Mouse (Mus musculus) megakaryocyte progenitor cell, adult 5-6 weeks (primary cell): ENCODE data around the gene Stox2. TPM values are rescaled to one million over a fixed set of nuclear protein-coding genes. Genes with fewer than 3 reads are reported as not detected.

ENCODE experiments used
- ATAC-seq: replicated peaks from 2 replicates; pipeline ENCODE4 v1.8.0; 2016; ENCODE audit warnings: mild to moderate bottlenecking, moderate TSS enrichment, inconsistent platforms; ENCODE audit not compliant: poor library complexity
- total RNA-seq, 2 experiments: library from RNA; stranded (forward) in 1 of 2; stranded (reverse) in 1 of 2; fragments of 157-497, 149-512 nt in 1 of 2; fragments of 200-1000 nt in 1 of 2; gene quantifications; 2 replicates each; pipeline versions ENCODE4 v1.2.3 to v1.2.4; 2015 to 2017

Stox2 gene
- total RNA-seq, 2 experiments from 2014 or later = 0.67 to 1.7 TPM

GRCm38 (mm10) chr8:47306372-47306771 is 139.8 kb downstream of the Stox2 start:
- ATAC-seq = no peak

DNA sequence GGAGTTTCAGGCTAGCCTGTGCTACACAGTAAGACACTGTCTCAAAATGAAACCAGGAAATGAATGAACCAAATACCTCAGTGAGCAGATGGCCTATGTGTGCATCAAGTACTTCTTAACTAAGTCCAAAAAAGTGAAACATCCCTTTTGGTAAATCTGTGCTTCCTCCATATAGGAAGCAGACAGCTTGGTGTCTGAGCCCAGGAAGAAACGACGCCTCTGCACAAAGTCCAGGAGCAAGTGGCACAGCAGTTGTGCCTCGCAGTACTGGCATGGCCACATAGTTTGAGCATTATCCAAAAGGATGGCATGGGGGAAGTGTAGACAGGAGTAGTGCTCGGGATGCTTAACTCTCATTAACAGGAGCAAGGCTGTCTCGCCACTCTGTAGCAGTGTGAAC is 140.3 kb downstream of the Stox2 start:
- ATAC-seq = no peak

DNA sequence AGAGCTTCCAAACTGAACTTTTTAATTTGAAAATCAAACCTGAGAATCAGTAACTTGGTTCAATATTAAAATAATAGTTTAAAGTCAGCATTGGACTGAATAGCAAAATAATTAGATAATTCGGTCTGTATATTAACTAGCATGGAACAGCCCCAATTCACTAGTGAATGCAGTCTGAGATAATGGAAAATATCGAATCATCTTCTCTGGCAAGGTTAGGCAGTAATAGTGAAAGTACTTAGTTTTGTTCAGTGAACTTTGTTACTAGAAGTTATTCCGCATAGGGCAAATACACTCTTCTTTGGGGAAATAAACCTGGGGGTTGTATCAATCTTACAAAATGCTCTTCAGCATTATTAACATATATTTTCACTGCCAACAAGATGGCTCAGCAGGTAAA is 147.7 kb downstream of the Stox2 start:
- no peak for ATAC-seq

- no peak for ATAC-seq
These were observed 156.5 kb downstream of the Stox2 start for GRCm38 (mm10) chr8:47289641-47290040.

DNA sequence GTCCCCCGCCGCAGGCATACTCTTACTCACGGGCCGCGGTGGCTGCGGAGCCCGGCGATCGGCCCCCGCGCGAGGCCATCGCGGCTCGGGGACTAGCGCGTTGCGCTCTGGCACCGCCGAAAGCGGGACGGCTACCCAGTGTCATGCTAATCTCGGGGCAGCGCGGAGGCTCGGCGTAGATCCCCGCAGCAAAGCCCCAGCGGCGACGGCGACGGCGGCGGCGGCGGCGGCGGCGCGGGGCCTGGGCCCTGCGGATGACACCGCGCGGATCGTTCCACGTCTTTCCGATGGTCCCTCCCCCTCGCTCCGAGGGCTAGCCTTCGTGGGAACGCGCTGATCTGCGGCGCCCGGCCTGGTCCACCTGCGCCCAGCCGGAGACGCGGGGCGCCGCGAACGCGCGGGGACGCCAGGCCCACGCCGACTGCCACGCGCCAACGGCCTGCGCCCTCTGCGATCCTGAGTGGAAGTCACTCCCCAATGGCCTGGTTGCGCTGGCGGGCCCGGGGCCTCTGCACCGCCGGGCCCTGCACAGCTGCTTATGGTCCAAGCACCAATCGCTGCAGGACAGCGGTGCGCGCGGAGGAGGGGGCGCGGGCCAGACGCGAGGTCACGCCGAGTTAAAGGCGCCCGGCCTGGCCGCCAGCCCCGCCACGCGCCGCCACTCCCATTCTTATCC is 157.2 kb downstream of the Stox2 start:
- no peak for ATAC-seq

- ATAC-seq = 0 out of 2 replicates have a peak, but pooled peaks have one; percentile 20
These were observed 157.9 kb downstream of the Stox2 start for GRCm38 (mm10) chr8:47288131-47288865.

- ATAC-seq = 0 out of 2 replicates have a peak, but pooled peaks have one; percentile 20
These were observed 158.5 kb downstream of the Stox2 start for GRCm38 (mm10) chr8:47287641-47288130.

- no peak for ATAC-seq
These were observed 159.0 kb downstream of the Stox2 start for GRCm38 (mm10) chr8:47287201-47287621.

DNA sequence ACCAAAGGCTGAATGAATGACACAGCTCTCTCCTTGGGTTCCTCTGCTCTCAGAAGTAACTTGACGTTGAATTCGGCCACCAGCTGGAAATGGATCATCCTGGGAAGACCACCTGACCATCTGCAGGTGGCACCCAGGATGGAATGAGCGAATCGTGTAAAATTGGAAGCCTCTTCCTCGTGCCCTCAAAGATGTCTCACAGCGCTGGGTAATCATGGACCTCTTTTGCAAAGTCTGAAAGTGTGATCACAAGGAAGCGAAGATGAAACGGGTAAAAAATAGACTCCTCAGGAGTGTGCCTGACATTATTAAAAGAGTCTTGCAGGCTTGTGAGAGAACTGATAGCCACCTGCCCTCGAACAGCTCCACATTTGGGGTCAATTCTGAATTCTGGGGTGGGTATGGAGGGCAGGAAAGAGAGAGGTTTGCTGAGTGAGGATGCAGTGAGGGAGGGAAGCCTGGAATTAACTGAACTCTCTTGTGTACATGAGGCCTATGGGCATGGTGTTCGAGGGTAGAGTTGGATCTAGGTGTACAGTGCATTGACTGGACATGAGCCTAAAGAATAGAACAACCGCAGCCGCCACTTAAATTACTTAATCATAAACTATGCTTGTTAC is 160.0 kb downstream of the Stox2 start:
- ATAC-seq = no peak

DNA sequence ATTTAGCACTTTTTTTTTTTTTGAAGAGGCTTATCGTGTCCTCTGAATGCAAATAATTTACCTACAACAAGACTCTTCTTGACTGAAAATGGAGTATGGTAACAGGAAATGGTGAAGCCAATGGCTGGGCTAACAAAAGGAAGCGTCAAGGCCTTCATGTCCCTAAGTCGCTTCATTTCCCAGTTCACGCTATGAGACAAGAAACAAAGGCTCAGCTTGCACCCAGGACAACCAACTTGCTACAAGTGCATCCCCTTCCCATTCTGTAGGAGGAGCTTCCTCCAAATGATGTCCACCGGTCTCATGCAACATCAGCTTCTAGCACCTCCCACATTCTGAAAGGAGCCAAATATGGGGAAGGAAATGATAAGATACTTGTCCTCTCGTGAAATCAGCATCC is 160.7 kb downstream of the Stox2 start:
- ATAC-seq = no peak

- ATAC-seq = no peak
These were observed 161.5 kb downstream of the Stox2 start for GRCm38 (mm10) chr8:47284329-47285326.

DNA sequence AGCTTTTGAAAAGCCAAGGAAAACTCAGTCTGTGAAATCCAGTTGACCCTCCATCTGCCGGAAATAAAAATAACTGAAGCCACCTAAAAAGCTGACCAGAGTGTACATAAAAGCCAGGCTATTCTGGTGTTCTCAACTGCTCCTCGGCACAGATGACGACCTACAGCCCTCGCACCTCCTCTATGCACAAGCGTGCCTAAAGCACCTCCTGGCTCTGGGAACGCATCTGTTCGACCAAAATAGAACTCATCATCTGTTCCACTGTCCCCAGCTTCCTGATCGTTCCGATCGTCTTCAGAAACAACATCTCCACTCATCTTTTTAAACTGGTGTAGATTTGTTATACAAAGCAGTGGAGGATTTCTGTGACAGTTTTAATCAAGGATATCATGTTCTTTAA is 166.3 kb downstream of the Stox2 start:
- no peak for ATAC-seq

- no peak for ATAC-seq
These were observed 168.0 kb downstream of the Stox2 start for GRCm38 (mm10) chr8:47278211-47278610.

- 0 out of 2 replicates have a peak, but pooled peaks have one; percentile 9 for ATAC-seq
These were observed 177.2 kb downstream of the Stox2 start for GRCm38 (mm10) chr8:47268931-47269330.

DNA sequence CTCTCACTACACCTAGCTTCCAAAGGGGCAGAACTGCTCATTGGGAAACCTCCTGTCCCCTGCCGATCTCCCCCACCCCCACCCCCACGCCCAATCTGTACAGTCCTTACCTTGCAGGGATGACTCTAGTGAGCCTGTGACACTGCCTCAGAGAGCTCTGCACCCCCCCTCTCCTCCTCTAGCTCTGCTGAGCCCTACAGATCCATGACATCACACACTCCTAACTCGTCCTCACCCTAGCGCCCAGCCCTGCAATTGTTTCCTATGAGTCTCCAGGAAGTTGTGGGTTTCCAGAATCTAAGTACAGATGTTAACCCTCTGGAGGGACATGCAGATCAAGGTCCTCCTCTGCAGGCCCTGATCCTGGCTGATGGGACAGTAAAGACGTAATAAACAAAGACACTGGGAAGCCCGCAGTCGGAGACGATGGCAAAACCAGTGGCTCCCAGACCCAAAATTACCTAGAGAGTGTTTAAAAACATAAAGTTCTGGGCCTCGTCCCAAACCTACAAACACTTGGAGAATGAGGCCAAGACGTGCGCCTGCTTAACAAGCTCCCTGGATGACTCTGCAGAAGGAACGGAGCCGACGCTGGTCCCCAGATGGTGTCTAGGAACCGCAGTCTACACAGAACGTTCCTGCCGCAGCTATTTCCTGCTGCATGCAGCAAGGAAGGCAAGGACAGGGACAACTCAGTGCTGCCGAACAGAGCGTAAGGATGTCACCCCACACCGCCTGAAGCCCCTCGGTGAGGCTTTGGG is 177.9 kb downstream of the Stox2 start:
- peak; percentile 86 for ATAC-seq

DNA sequence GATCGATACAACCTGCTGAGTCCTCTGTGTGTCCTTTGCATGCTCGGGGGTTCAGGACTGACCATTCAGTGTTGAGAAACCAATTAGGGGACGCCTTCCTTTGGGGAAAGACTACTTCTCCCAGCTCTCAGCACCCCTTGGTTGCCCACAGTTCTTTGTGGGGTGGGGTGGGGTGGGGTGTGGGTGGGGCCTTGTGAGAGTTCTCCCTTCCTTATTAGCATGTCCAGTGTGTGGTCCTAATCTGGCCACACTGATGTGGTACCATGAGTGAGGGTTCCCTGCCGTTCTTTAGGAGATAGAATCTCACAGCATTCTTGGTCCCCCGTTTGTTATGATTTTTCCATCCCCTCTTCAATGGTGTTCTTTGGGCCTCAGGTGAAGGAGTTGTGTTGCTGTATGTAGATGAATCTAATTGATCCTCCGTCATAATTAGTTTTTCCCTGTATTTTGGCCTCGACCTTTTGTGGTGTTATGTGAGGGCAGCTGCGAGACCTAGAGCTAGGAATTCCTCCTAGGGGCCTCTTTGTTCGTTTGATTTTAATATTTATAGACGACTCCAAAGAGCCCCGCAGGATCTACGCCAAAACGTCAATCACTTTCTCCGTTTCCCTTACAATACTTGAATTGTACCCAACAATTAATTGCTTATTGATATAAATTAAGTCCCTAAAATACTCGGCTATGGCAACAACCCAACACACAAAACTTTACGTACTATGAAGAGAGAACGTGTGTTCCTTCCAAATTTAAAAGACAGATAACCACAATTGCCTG is 182.9 kb downstream of the Stox2 start:
- ATAC-seq = no peak

DNA sequence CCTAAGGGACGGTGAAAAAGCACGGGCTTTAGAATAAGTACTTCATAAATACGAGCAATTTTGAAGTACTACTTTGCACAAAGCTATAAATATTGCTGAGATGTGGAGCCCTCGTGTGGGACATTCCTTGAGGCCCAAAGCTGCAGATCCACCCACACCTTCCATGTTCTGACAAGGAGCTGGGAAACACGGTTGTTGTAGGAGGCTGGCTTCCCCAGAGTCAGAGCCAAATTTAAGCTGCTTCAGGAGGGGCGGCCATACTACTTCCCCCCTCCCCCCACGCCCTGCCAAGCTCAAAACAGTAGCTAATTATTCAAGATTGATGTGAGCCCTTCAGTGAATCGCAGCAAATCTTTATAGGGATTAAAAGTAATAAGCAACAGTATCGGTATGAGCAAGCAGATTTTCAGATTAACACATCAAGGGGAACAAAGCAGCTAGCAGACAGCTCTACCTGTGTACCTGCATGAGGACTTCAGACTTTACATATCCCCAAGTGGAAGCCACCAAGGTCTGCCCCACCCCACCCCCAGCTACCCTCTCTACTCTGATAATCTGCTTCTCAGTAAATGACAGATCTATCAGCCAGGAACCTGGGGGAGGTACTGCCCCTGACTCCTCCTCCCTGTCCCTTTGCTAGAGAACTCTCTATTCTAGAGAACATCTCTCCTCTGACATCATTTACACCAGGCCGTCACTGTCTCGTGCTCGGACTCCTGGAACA is 185.2 kb downstream of the Stox2 start:
- ATAC-seq = no peak

DNA sequence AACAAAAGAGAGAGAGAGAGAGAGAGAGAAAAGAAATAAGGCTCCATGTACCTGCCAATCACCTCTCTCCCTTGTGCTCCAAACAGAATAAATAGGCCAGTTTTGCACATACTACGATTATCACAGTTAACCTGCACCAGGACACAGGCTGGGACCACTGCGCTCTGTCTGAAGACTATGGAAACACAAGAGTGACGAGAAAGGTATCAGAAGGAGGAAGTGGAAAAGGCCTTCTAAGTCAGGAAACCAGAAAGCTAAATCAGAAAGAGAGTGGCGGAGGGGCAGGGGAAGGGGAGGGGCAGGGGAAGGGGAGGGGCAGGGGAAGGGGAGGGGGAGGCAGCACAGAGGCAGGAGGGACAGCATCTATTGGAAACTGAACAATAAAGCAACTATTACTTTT is 195.3 kb downstream of the Stox2 start:
- peak; percentile 64; the same call in 1 of the 2 replicates for ATAC-seq
